Mouse (Mus musculus): ENCODE results near the gene Hps3.

The Hps3 gene

GRCm38 (mm10) chr3:20007275-20007674 lies 27.8 kb downstream of the Hps3 start:
- no peak for DNase-seq (ENCODE audit: extremely low spot score, low read depth, low spot score)

GRCm38 (mm10) chr3:20005611-20006010 lies 29.5 kb downstream of the Hps3 start:
- DNase-seq (ENCODE audit: extremely low spot score, low read depth, low spot score) = no peak

DNA sequence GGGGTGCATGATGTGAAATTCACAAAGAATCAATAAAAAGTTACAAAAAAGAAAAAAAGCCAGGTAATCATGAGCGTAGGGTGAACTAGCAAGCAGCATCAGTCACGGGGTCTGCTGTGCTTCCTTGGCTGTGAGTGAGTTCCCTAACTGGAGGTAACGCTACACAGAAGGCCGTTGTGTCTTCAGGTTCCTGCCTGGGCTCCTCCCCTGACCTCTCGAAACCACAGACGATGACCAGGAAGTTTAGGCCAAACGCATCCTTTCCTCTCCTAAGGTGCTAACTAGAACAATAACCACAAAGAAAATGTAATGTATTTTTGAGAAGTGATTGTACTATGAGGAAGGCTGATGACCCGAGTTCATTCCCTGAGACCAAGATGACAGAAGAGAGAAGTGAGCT lies 30.7 kb downstream of the Hps3 start:
- DNase-seq (ENCODE audit: extremely low spot score, low read depth, low spot score) = no peak

GRCm38 (mm10) chr3:20002786-20003185 lies 32.3 kb downstream of the Hps3 start:
- DNase-seq (ENCODE audit: extremely low spot score, low read depth, low spot score) = no peak

GRCm38 (mm10) chr3:20000806-20001205 lies 34.3 kb downstream of the Hps3 start:
- no peak for DNase-seq (ENCODE audit: extremely low spot score, low read depth, low spot score)

GRCm38 (mm10) chr3:19999551-19999950 lies 35.6 kb downstream of the Hps3 start:
- DNase-seq (ENCODE audit: extremely low spot score, low read depth, low spot score) = no peak

DNA sequence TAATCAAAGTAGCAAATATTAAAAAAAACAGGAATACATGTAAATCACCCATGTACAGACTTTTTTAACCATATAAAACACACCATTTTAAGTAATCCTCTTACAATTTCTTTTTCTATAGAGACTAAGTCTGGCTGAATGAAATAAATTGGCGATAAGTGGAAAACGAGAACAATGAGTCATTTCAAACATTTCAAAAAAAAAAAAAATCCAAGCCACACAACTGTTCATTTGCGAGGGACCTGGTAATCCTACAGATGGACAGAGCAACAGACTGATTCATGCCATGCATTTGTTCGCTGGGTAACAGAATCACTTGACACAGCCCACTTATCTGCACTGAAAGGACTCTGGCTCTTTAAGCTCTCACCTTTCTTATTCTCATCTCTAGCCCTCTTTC lies 42.7 kb downstream of the Hps3 start:
- DNase-seq (ENCODE audit: extremely low spot score, low read depth, low spot score) = no peak

- no peak for DNase-seq (ENCODE audit: extremely low spot score, low read depth, low spot score)
Measured at GRCm38 (mm10) chr3:19990031-19990430, 45.1 kb downstream of the Hps3 start.

DNA sequence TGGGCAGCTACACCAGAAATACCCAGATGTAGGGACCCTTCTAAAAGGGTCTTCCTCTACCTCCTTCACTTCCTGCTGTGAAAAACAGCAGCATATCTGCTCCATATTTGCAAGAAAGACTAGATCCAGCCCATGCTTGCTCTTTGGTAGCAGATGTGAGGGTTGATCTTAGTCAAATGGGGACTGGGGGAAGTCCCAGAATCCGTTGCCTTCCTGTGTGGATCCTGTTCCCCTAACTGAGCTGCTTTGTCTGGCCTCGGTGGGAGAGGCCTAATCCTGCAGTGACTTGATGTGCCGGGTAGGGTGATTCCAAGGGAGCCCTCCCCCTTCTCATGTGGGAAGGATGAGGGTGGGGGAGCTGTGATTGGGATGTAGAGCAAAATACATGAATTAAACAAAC lies 49.0 kb downstream of the Hps3 start:
- no peak for DNase-seq (ENCODE audit: extremely low spot score, low read depth, low spot score)

GRCm38 (mm10) chr3:19982846-19983245 lies 52.3 kb downstream of the Hps3 start:
- no peak for DNase-seq (ENCODE audit: extremely low spot score, low read depth, low spot score)

DNA sequence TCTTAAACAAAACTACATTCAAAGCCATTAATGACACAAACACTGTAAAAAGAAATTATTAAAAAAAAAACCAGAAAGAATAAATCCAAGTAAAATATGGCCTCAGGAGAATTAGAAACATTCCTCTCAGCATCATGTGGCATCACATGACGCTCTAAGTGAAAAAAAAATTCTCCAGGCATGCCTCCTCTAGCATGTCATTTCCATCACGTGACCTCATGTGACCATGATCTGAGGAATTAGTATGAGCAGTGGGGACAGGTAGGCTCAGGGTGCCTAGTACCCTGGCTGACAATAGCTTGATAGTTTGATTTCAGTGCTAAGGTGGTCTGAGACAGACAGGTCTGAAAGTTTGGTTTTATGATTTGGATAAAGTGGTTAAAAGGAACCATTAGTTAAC lies 54.0 kb downstream of the Hps3 start:
- no peak for DNase-seq (ENCODE audit: extremely low spot score, low read depth, low spot score)

GRCm38 (mm10) chr3:19978474-19978873 lies 56.6 kb downstream of the Hps3 start:
- DNase-seq (ENCODE audit: extremely low spot score, low read depth, low spot score) = no peak

DNA sequence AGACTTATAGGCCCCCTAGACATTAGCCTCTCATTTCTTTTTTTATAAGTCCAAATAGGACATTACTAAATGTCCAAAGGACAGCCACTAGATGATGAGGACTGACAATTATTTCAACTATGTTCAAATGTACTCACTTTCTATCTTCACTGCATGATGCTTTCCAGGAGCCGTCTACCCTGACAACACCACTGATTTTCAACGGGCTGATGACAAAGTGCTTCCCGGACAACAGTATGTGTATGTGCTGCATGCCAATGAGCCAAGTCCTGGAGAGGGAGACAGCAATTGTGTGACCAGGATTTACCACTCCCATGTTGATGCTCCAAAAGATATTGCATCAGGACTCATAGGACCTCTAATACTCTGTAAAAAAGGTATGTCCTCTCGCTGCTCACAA lies 69.0 kb downstream of the Hps3 start:
- DNase-seq (ENCODE audit: extremely low spot score, low read depth, low spot score) = no peak

DNA sequence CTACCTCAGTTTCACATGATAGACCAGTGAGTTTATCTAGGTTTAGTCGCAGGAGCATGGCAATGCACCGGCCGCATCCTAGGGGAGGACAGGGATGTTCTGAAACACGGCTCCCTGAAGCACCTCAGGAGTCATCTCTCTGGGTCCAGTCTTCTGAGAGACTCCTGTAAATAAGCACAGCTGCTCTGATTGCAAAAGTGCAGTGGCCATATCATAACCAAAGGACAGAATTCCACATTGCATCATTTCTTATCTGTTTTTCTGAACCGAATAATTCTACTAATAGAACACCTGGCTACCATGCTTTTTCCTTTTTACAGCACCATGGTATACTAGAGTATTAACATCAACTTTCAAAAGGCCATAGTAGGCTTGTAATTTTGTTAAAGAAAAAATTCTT lies 69.9 kb downstream of the Hps3 start:
- no peak for DNase-seq (ENCODE audit: extremely low spot score, low read depth, low spot score)

DNA sequence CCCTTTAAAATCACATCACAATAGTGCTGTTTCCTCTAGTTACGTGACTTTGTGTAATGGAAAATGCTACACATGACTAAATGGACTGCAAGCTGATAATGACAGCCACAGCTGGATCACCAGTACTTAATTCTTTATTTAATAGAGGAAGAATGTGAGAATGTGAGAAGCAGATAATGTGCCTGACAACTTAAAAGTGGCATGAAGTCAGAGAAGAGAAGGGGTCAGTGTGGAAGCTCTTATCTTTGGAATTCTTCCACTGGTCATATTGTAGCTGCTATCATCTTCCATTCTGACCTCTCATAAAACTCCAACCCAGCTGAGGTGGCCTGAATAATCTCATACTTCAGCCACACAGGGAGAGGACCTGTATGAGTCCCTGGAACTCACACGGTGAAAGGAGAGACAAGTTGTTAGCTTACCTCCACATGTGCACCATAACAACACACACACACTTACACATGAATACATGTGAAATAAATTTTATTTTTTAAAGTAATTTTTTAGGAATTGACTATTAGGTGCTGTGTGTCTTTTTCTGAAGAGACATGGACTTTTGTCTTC lies 70.4 kb downstream of the Hps3 start:
- DNase-seq (ENCODE audit: extremely low spot score, low read depth, low spot score) = no peak

DNA sequence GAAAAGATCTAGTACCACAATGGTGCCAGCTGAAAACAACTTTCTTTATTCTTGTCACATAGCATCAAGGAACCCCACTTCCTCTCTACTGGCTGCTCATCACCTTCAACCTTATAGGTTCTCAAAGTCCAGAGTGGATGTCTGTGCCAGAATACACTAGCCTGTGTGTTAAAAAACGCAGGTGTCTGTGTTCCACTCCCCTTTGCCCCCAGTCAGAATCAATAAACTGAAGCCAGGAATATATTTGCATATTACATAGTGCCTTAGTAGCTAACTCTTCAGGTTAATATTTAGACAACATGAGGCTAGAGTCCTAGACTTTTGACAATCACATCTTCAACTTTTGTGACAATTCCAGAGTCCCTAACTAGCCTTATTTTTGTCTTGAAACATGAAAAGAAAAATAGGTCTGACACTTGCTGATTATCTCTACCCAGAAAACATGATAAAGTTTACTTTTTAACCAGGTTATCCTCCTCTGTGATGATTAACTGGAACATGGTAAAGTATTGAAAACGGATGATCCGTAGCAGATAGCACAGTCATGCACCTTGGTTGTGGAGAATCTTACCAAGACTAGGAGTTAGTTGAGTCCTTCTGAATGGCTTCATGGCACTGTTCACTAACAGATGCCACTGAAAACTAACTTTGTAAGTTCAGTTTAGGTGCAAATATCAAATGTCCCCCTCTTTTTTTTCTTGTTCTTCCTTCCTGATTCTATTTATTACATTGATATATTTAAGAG lies 72.2 kb downstream of the Hps3 start:
- DNase-seq (ENCODE audit: extremely low spot score, low read depth, low spot score) = no peak

DNA sequence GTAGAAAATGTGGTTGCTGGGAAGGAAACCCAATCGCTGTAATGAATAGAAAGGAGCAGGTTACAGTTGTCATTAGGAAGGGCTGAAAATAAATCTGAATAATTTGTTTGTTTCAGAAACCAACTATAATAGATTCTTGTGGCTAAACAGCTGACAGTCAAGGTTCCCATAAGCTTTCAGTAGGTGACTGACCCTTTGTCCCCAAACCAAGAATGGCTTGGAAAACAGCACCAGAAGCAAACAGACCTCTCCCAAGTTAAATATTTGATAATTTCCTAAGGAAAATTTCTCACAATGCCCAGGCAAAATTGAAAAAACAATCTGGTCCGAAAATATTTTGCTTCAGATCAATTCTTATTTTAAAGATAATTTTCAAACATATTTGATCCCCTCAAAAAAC lies 73.8 kb downstream of the Hps3 start:
- no peak for DNase-seq (ENCODE audit: extremely low spot score, low read depth, low spot score)

- DNase-seq (ENCODE audit: extremely low spot score, low read depth, low spot score) = no peak
Measured at GRCm38 (mm10) chr3:19960570-19961114, 74.5 kb downstream of the Hps3 start.

DNA sequence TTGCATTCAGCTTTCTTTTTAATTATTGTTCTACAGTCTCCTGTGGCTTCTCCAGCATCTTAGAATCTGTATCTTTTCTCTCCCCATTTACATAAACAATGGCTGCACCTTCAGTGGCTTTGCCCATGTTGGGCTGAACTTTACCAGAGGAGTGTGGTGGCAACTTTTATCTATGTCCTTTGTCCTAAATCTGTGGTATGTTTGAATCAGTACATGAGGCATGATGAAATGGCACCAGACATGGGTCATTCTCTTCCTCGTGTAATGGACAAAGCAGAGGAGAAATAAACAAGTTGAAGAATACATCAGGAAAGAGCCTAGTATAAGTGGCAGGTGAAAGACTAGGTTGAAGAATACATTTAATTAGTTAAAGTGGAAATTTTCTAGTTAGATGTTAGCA lies 76.1 kb downstream of the Hps3 start:
- DNase-seq (ENCODE audit: extremely low spot score, low read depth, low spot score) = no peak

- no peak for DNase-seq (ENCODE audit: extremely low spot score, low read depth, low spot score)
Measured at GRCm38 (mm10) chr3:19958031-19958430, 77.1 kb downstream of the Hps3 start.

DNA sequence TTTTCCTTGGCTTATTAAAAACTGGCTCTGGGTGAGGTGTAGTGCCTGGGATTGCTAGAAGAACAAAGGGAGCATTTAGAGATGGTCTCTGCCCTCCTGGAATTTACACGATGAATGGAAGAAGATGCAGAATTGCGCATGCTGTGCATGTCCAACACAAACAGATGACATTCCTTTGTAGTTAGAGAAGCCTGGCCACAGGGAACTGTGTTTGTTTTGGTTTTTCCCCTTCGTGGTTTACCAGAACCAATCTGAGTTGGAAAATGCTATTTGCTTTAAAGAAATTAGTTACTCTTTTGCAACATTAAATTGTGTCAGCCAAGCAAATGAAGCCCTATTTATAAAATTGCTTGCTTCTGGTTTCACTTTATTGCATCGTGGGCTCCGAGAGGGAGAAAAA lies 78.2 kb downstream of the Hps3 start, which contains the start of gene Cp:
TSS of gene Cp (plus strand) at position 170 of the 400 bp plus-strand sequence.
- no peak for DNase-seq (ENCODE audit: extremely low spot score, low read depth, low spot score)

DNA sequence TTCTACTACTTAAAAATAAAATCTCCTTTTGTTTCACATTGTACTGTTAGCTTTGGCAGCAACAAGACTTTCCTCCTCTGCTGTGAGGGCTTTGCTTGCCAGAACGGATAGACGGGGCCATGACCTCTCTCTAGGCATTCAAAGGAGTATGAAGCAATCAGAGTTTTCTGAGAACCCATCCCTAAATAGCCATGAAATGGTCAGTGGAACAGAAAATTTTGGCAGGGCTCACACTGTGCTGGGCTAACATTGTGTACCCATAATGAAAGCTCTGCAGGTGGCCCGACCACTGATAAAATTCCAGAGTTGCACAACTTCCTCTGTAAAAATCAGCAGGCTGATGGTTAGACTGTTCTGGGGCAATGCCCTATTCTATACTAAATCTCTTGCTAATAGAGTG lies 81.2 kb downstream of the Hps3 start:
- DNase-seq (ENCODE audit: extremely low spot score, low read depth, low spot score) = no peak

DNA sequence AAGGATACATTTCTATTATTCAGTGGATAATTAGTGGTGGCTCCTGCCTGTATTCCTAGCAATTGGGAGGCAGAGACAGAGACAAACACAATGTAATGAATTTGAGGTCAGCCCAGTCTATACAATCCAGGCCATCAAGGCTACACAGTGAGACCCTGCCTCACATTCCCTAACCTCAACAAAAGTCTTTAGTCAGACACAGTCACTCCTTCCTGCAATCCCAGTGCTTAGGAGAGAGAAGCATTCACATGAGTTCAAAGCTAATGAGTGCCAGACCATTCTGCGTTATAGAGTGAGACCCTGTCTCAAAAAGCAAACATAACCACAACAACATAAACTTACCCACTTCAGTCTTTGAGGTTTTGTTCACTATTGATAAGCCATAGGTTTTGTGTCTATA lies 81.7 kb downstream of the Hps3 start:
- DNase-seq (ENCODE audit: extremely low spot score, low read depth, low spot score) = no peak

Data from hindlimb bud, embryonic 11.5 days (tissue).